ENCODE assay signal across 21 mouse cellular contexts in the genomic region with DNA sequence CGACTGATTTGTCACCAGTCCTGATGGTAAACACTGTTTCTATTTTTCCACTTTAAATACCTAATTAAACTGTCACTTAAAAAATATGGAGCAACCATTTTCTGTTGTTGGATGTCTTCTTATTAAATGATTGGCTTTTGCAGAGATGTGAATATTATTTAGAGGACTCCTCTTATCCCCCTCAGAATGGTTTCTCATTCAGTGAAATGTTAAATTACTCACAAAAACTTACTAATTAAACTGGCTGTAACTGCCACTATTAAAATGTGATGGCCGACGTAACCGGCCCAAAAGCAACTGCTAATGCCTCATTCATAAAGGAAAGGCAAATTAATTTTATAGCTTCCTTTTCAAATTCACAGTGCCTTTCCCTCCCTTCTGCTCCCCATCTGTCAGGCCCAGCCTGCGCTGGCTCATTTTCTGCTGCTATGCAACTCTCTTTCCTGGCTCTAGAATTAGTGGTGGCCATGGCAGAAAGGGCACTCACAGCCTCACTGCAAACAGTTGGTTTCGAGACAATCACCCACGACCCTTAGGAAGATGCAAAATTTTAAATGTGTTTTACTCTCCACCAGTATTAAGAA.
A peak's percentile ranks its signal among the peaks of the same experiment; 100 is the strongest.
DNase-seq lines count a peak whose midpoint lies in the region; ATAC-seq and TF ChIP-seq lines count a peak whose summit lies in the region.
"Had no signal": no experiment of that assay in that cellular context is flagged by ENCODE, and none has a peak within 500 bp of the region (broad histone marks: within the 10 kb centered on the region; RNA-seq: fewer than 3 reads in every experiment).

No protein-coding gene starts in this region.

- TF ChIP-seq EP300 in lung, postnatal 0 days (IDR thresholded peaks at IDR 0.05) = no peak

- no peak overlapping the region for H3K4me3 ChIP-seq in hindbrain, postnatal 0 days (ENCODE audit: low read length)
- H3K4me3 ChIP-seq in hindbrain, embryonic 16.5 days (ENCODE audit: low read length) = no peak overlapping the region
- H3K4me3 ChIP-seq in layer of hippocampus, adult 2 months = no peak overlapping the region
- no peak overlapping the region for H3K4me3 ChIP-seq in neural tube, embryonic 15.5 days (replicated peaks)
- H3K4me3 ChIP-seq in lung, postnatal 0 days (ENCODE audit: low read depth, low read length) = no peak overlapping the region
- H3K4me3 ChIP-seq: embryonic facial prominence, embryonic 12.5 days; gastrocnemius, adult 2 months; hindbrain, embryonic 12.5 days; limb, embryonic 10.5 days; liver, embryonic 12.5 days; megakaryocyte, embryonic 14.5 days; neural tube, embryonic 13.5 days had no signal

- H3K4me1 ChIP-seq in hindbrain, postnatal 0 days (ENCODE audit: insufficient read depth, low read length) = no peaks in the 10 kb centered on the region
- no peaks in the 10 kb centered on the region for H3K4me1 ChIP-seq in hindbrain, embryonic 16.5 days (ENCODE audit: control insufficient read depth, insufficient read depth, low read depth, low read length)
- no peaks in the 10 kb centered on the region for H3K4me1 ChIP-seq in neural tube, embryonic 15.5 days
- no peaks in the 10 kb centered on the region for H3K4me1 ChIP-seq in lung, postnatal 0 days (ENCODE audit: insufficient read depth, low read depth, low read length)
- H3K4me1 ChIP-seq: embryonic facial prominence, embryonic 12.5 days; hindbrain, embryonic 12.5 days; limb, embryonic 10.5 days; liver, embryonic 12.5 days; megakaryocyte, embryonic 14.5 days; neural tube, embryonic 13.5 days had no signal

- DNase-seq in hindbrain, postnatal 0 days (ENCODE audit: low spot score) = peak; percentile 23
- peak; percentile 40 for DNase-seq in brain, embryonic 18.5 days (ENCODE audit: low read depth, low spot score)
- peak; percentile 42 to 66 for DNase-seq in layer of hippocampus, adult 2 months (ENCODE audit: low spot score in 2 of 2)
- DNase-seq in lung, postnatal 0 days (ENCODE audit: low spot score) = no peak
- DNase-seq in urinary bladder, postnatal 4 days (ENCODE audit: low spot score in 2 of 2) = no peak
- DNase-seq: adrenal gland, adult 2 months; cerebellum, adult 9-11 months; gastrocnemius, adult 2 months; heart, adult 18-20 months; thymus, postnatal 4 days had no signal

- no peak for TF ChIP-seq CTCF in hindbrain, postnatal 0 days (IDR thresholded peaks at IDR 0.05; ENCODE audit: low read depth)
- TF ChIP-seq CTCF in layer of hippocampus, adult 2 months (conservative IDR thresholded peaks at IDR 0.05) = no peak
- no peak for TF ChIP-seq CTCF in lung, postnatal 0 days (IDR thresholded peaks at IDR 0.05)

- 76% methylated on average over 7 of the region's 7 CpGs for WGBS in hindbrain, postnatal 0 days
- 74% methylated on average over 7 of the region's 7 CpGs for WGBS in hindbrain, embryonic 16.5 days
- 32% methylated on average over 7 of the region's 7 CpGs for WGBS in neural tube, embryonic 15.5 days
- WGBS in lung, postnatal 0 days = 88% methylated on average over 7 of the region's 7 CpGs

- H3K4me2 ChIP-seq in hindbrain, postnatal 0 days (ENCODE audit: low read depth, low read length) = no peak overlapping the region
- no peak overlapping the region for H3K4me2 ChIP-seq in hindbrain, embryonic 16.5 days (ENCODE audit: low read length)
- H3K4me2 ChIP-seq in neural tube, embryonic 15.5 days = no peak overlapping the region
- no peak overlapping the region for H3K4me2 ChIP-seq in lung, postnatal 0 days (replicated peaks; ENCODE audit: low read depth, low read length)
- H3K4me2 ChIP-seq: embryonic facial prominence, embryonic 12.5 days; hindbrain, embryonic 12.5 days; liver, embryonic 12.5 days; neural tube, embryonic 13.5 days had no signal

- no peak for ATAC-seq in hindbrain, postnatal 0 days
- ATAC-seq in hindbrain, embryonic 16.5 days = no peak
- peak; percentile 50 for ATAC-seq in neural tube, embryonic 15.5 days (ENCODE audit: low FRiP score)
- ATAC-seq in lung, postnatal 0 days = no peak
- ATAC-seq: intestine, embryonic 16.5 days; liver, embryonic 12.5 days; midbrain, embryonic 16.5 days had no signal

- no peaks in the 10 kb centered on the region for H3K36me3 ChIP-seq in hindbrain, postnatal 0 days (ENCODE audit: insufficient read depth, low read length)
- no peaks in the 10 kb centered on the region for H3K36me3 ChIP-seq in hindbrain, embryonic 16.5 days (ENCODE audit: control insufficient read depth, insufficient read depth, low read length)
- no peaks in the 10 kb centered on the region for H3K36me3 ChIP-seq in neural tube, embryonic 15.5 days
- H3K36me3 ChIP-seq in lung, postnatal 0 days (ENCODE audit: insufficient read depth, low read length) = no peaks in the 10 kb centered on the region
- H3K36me3 ChIP-seq: embryonic facial prominence, embryonic 12.5 days; G1E; hindbrain, embryonic 12.5 days; limb, embryonic 10.5 days; liver, embryonic 12.5 days; neural tube, embryonic 13.5 days had no signal

- H3K27ac ChIP-seq in hindbrain, postnatal 0 days = no peak overlapping the region
- no peak overlapping the region for H3K27ac ChIP-seq in hindbrain, embryonic 16.5 days (ENCODE audit: low read depth, low read length)
- no peak overlapping the region for H3K27ac ChIP-seq in layer of hippocampus, adult 2 months
- H3K27ac ChIP-seq in neural tube, embryonic 15.5 days (replicated peaks) = no peak overlapping the region
- H3K27ac ChIP-seq in lung, postnatal 0 days (ENCODE audit: low read length) = no peak overlapping the region
- H3K27ac ChIP-seq: embryonic facial prominence, embryonic 12.5 days; gastrocnemius, adult 2 months; hindbrain, embryonic 12.5 days; limb, embryonic 10.5 days; liver, embryonic 12.5 days; neural tube, embryonic 13.5 days had no signal

- no peaks in the 10 kb centered on the region for H3K27me3 ChIP-seq in hindbrain, postnatal 0 days (ENCODE audit: insufficient read depth, low read length)
- no peaks in the 10 kb centered on the region for H3K27me3 ChIP-seq in hindbrain, embryonic 16.5 days (replicated peaks; ENCODE audit: control insufficient read depth, insufficient read depth, low read length)
- H3K27me3 ChIP-seq in neural tube, embryonic 15.5 days (replicated peaks) = no peaks in the 10 kb centered on the region
- H3K27me3 ChIP-seq in lung, postnatal 0 days (replicated peaks; ENCODE audit: insufficient read depth, low read length) = no peaks in the 10 kb centered on the region
- H3K27me3 ChIP-seq: embryonic facial prominence, embryonic 12.5 days; hindbrain, embryonic 12.5 days; liver, embryonic 12.5 days; megakaryocyte, embryonic 14.5 days; neural tube, embryonic 13.5 days had no signal

- H3K9me3 ChIP-seq in hindbrain, postnatal 0 days (ENCODE audit: low read length) = no peaks in the 10 kb centered on the region
- H3K9me3 ChIP-seq in hindbrain, embryonic 16.5 days (ENCODE audit: control insufficient read depth, low read length) = no peaks in the 10 kb centered on the region
- no peaks in the 10 kb centered on the region for H3K9me3 ChIP-seq in neural tube, embryonic 15.5 days (replicated peaks)
- no peaks in the 10 kb centered on the region for H3K9me3 ChIP-seq in lung, postnatal 0 days (ENCODE audit: low read length)
- H3K9me3 ChIP-seq: embryonic facial prominence, embryonic 12.5 days; G1E; hindbrain, embryonic 12.5 days; limb, embryonic 10.5 days; liver, embryonic 12.5 days; megakaryocyte, embryonic 14.5 days; neural tube, embryonic 13.5 days had no signal

- H3K9ac ChIP-seq in hindbrain, postnatal 0 days (replicated peaks; ENCODE audit: low read length) = no peak overlapping the region
- H3K9ac ChIP-seq in hindbrain, embryonic 16.5 days (ENCODE audit: low read depth, low read length) = no peak overlapping the region
- H3K9ac ChIP-seq in neural tube, embryonic 15.5 days (replicated peaks) = no peak overlapping the region
- H3K9ac ChIP-seq in lung, postnatal 0 days (replicated peaks; ENCODE audit: low read depth) = no peak overlapping the region
- H3K9ac ChIP-seq: embryonic facial prominence, embryonic 12.5 days; hindbrain, embryonic 12.5 days; liver, embryonic 12.5 days; neural tube, embryonic 13.5 days had no signal

Comparison
In these comparisons a context has a peak if more than half of its experiments do, and no peak if none do; other contexts are left out.
1. DNase-seq: peak in hindbrain, postnatal 0 days (single experiment), brain, embryonic 18.5 days (single experiment) and layer of hippocampus, adult 2 months (2 of 2); none in lung, postnatal 0 days (single experiment) and urinary bladder, postnatal 4 days (0 of 2).